Mouse (Mus musculus) thymus, adult 2 months (tissue): ENCODE measurements at regions not wholly inside any gene's neighbourhood (a gene's known extent, or its start where the extent isn't known, plus 50 kb on each side); places are given as distances from the start of the nearest gene placed in this dataset.

Source experiments
- DNase-seq: peaks from one replicate; pipeline ENCODE4 v3.0.0; 2021
- H3K27ac ChIP-seq: fragments of 200-500 bp; 2 replicates; pipeline ENCODE4 v1.5.1; 2012; ENCODE audit warnings: low read length, control low read depth; ENCODE audit not compliant: control insufficient read depth, insufficient read depth
- H3K27me3 ChIP-seq: fragments of 200-500 bp; 2 replicates; pipeline ENCODE4 v1.6.1; 2012; ENCODE audit warnings: mild to moderate bottlenecking, low read length, moderate library complexity, mixed read lengths; ENCODE audit not compliant: control insufficient read depth, insufficient read depth
- H3K36me3 ChIP-seq: fragments of 200-500 bp; 2 replicates; pipeline ENCODE4 v1.6.1; 2012; ENCODE audit warnings: mild to moderate bottlenecking, low read length, moderate library complexity; ENCODE audit not compliant: control insufficient read depth, insufficient read depth
- H3K4me1 ChIP-seq: fragments of 200-500 bp; replicated peaks from 2 replicates; pipeline ENCODE4 v1.6.1; 2012; ENCODE audit warnings: low read length; ENCODE audit not compliant: control insufficient read depth, insufficient read depth
- H3K4me3 ChIP-seq: fragments of 200-500 bp; 2 replicates; pipeline ENCODE4 v1.5.1; 2012; ENCODE audit warnings: mild to moderate bottlenecking, low read length, control low read depth, moderate library complexity; ENCODE audit not compliant: control insufficient read depth, insufficient read depth
- CTCF ChIP-seq: fragments of 200-500 bp; IDR thresholded peaks from 2 replicates; pipeline ENCODE4 v1.5.1; 2012; ENCODE audit warnings: mild to moderate bottlenecking, control low read depth, low read length, moderate library complexity, borderline replicate concordance; ENCODE audit not compliant: control insufficient read depth, poor library complexity, insufficient read depth; ENCODE audit errors: extremely low read depth
- POLR2A ChIP-seq: fragments of 200-500 bp; IDR thresholded peaks from 2 replicates; pipeline ENCODE4 v1.6.1; 2012; ENCODE audit warnings: mild to moderate bottlenecking, low read length, control low read depth, moderate library complexity; ENCODE audit not compliant: control insufficient read depth, poor library complexity, insufficient read depth; ENCODE audit errors: extremely low read depth
- WGBS: fragments of 180-500 bp; shearing (Covaris S2); methylation state at CpG from one replicate; pipeline ENCODE4 v1.1.7; 2018; 5-methylcytosine and 5-hydroxymethylcytosine counted together

- H3K27ac ChIP-seq: no peak overlapping the region
- no peaks in the 10 kb centered on the region for H3K27me3 ChIP-seq
- H3K4me1 ChIP-seq: peaks cover 18% of the 10 kb centered on the region
- TF ChIP-seq POLR2A (no peak), CTCF (no peak)
- DNase-seq: no peak
- H3K4me3 ChIP-seq: no peak overlapping the region
- no peaks in the 10 kb centered on the region for H3K36me3 ChIP-seq
- 73% methylated on average over 5 of the region's 5 CpGs for WGBS
Observed at GRCm38 (mm10) chr3:50678611-50678988, 235.2 kb upstream of the Slc7a11 start.

GRCm38 (mm10) chr3:50677953-50678610 lies 234.7 kb upstream of the Slc7a11 start:
- peak overlapping the region; percentile 48 for H3K27ac ChIP-seq
- no peaks in the 10 kb centered on the region for H3K36me3 ChIP-seq
- WGBS: 69% methylated on average over 13 of the region's 13 CpGs
- peaks cover 18% of the 10 kb centered on the region for H3K4me1 ChIP-seq
- H3K27me3 ChIP-seq: no peaks in the 10 kb centered on the region
- TF ChIP-seq CTCF (no peak), POLR2A (no peak)
- DNase-seq: no peak
- no peak overlapping the region for H3K4me3 ChIP-seq

- 0% methylated on average over 1 of the region's 1 CpGs for WGBS
- Histone ChIP-seq H3K36me3 (no peaks in the 10 kb centered on the region), H3K27me3 (no peaks in the 10 kb centered on the region), H3K4me3 (no peak overlapping the region), H3K4me1 (peaks cover 18% of the 10 kb centered on the region), H3K27ac (peak overlapping the region; percentile 44)
- DNase-seq: peak; percentile 92
- TF ChIP-seq CTCF (no peak), POLR2A (no peak)
Observed at GRCm38 (mm10) chr3:50675769-50676168, 232.4 kb upstream of the Slc7a11 start.

- H3K36me3 ChIP-seq: no peaks in the 10 kb centered on the region
- no peak for TF ChIP-seq CTCF
- TF ChIP-seq POLR2A: no peak
- H3K4me1 ChIP-seq: peaks cover 18% of the 10 kb centered on the region
- H3K27ac ChIP-seq: peak overlapping the region; percentile 83
- H3K27me3 ChIP-seq: no peaks in the 10 kb centered on the region
- no peak overlapping the region for H3K4me3 ChIP-seq
- DNase-seq: no peak
- 31% methylated on average over 4 of the region's 4 CpGs for WGBS
Observed at GRCm38 (mm10) chr3:50674860-50675566, 231.6 kb upstream of the Slc7a11 start.

- H3K36me3 ChIP-seq: no peaks in the 10 kb centered on the region
- no peak overlapping the region for H3K4me3 ChIP-seq
- DNase-seq: no peak
- H3K27ac ChIP-seq: no peak overlapping the region
- H3K4me1 ChIP-seq: peaks cover 6% of the 10 kb centered on the region
- H3K27me3 ChIP-seq: no peaks in the 10 kb centered on the region
- WGBS: 93% methylated on average over 6 of the region's 6 CpGs
- no peak for TF ChIP-seq POLR2A
- no peak for TF ChIP-seq CTCF
Observed at GRCm38 (mm10) chr3:50665316-50665715, 221.9 kb upstream of the Slc7a11 start.

GRCm38 (mm10) chr3:50660966-50661365 lies 217.6 kb upstream of the Slc7a11 start:
- no peaks in the 10 kb centered on the region for H3K36me3 ChIP-seq
- H3K27ac ChIP-seq: peak overlapping the region; percentile 93
- H3K4me1 ChIP-seq: peaks cover 6% of the 10 kb centered on the region
- no peaks in the 10 kb centered on the region for H3K27me3 ChIP-seq
- H3K4me3 ChIP-seq: no peak overlapping the region
- WGBS: 12% methylated on average over 7 of the region's 7 CpGs
- no peak for TF ChIP-seq POLR2A
- TF ChIP-seq CTCF: no peak
- DNase-seq: peak; percentile 40
